Mouse (Mus musculus) left cerebral cortex, adult 8-10 months (tissue): ENCODE data around the gene Thbd. TPM values are rescaled to one million over a fixed set of nuclear protein-coding genes. Genes with fewer than 3 reads are reported as not detected.

Experiments
- DNase-seq, 2 experiments: peaks; one replicate each; pipeline ENCODE4 v3.0.0; 2022; ENCODE audit warnings: low spot score in 2 of 2
- total RNA-seq, 4 experiments: library from RNA; stranded (reverse); gene quantifications; 2 replicates each; pipeline ENCODE4 v1.2.4; 2022

Thbd gene
- 10 to 100 TPM in 2 of 4 experiments, 1 to 10 TPM in 2; 8.2 to 10.4 (median 9.9) TPM for total RNA-seq

GRCm38 (mm10) chr2:148407870-148408760 is at the start of gene Thbd:
Thbd (minus strand) TSS chr2:148408188.
- no peak for DNase-seq

DNA sequence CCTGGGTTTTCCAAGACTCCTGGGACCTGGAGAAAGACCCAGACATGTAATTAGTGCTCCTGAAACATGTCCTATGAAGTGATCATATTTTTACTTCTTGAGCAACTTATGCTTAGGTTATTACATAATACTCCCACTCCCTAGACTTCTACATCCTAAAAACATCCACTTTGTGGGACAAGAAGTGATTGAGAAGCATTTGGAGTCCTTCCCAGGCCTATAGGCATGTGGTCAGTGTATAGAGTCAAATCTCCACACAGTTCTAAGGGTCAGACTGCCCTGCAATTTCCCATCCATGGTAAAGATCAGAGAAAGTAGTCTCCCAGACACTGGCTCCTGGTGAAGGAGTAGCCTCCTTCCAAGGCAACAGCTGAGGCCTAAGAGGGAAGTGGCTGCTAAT is 47.4 kb upstream of the Thbd start:
- DNase-seq, result no peak

GRCm38 (mm10) chr2:148454014-148454542 is 46.1 kb upstream of the Thbd start:
- no peak for DNase-seq

- no peak for DNase-seq
Observed at GRCm38 (mm10) chr2:148453061-148453460, 45.1 kb upstream of the Thbd start.

GRCm38 (mm10) chr2:148451498-148451897 is 43.5 kb upstream of the Thbd start:
- no peak for DNase-seq

- DNase-seq, result no peak
Observed at GRCm38 (mm10) chr2:148450616-148451015, 42.6 kb upstream of the Thbd start.

- DNase-seq, result no peak
Observed at GRCm38 (mm10) chr2:148449659-148450058, 41.7 kb upstream of the Thbd start.

DNA sequence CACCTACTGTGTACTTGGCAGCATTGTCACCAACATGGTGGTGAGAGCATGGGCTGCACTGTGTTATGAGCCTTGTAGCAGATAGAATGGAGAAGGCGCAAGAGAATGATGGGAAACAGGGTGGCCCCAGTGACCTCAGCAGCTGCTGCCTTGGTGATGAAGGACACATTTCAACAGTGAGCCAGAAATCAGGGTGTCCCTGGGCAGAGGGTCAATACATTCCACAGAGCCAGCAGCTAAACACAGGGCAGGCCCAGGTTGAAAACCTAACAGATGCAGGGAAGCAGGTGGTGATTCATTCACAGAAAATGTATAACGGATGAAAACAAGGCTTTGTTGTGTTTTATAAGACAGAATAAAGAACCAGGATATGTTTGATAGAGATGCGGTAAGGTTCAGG is 38.5 kb upstream of the Thbd start:
- DNase-seq, result no peak

DNA sequence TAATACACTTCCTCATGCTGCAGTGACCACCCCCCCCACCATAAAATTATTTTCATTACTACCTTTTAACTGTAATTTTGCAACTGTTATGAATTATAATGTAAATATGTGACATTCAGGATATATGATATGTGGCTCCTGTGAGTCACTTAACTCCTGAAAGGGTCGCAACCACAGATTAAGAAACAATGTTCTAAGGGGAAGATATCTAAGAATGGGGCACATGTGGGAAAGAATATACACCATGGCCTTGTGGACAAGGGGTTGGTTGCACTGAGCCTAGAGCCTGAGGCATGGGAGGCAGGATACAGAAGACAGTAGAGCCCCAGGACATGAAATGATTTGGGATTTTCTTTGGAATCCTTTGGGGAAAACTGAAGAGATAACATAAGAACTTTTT is 37.6 kb upstream of the Thbd start:
- DNase-seq, result no peak

DNA sequence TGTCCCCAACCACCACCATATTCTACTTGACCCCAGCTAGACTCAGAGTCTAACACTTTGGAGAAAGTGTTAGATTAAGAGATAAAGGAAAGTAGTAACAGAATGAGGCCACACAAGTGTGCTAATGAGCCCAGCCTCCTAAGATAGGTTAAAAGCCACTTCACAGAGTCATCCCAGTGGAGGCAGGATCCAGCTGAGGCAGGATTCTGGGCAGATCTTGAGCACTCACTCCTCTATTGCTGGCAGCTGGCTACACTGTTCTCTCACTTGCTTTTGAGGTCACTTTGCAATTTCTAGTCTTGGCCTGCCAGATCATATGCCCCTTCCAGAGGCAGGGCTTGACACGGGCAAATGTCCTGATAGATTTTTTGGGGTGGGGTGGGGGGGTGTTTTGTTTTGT is 36.5 kb upstream of the Thbd start:
- no peak for DNase-seq

DNA sequence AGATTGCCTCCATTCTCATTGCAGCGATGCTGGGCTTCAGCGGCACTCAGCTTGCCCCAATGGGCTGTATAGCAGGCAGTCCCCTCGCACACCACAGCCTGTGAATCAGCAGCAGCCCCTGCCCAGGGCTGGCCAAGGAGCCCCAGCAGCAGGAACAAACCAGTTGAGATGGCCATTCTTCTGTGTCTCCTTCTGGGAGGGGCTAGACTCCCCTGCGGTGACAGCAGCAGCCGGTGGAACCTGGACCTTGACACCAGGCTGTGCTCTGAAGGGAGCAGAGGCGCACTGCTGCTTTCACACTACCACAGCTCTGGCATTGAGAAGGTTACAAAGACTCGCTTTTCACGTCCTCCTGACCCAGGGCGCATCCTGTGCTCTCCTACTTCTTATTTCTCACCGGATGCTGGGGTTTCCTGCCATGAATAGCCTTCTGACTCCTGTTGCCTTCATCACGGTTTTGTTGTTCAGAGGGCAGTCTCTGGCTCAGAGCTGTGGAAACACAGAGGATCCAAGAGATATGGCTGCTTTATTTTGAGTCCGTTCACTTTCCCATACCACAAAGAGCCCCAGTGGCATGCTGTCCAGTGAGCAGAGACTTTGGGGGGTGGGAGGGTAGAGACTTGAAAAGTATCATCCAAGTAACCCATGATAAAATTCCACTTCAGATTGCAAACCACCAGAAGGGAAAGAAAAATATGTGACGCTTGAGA is 35.4 kb upstream of the Thbd start, which contains the start of gene Cd93:
Gene Cd93, minus strand, starts transcription at position 315 of the 710 bp plus-strand sequence.
- DNase-seq, result no peak

DNA sequence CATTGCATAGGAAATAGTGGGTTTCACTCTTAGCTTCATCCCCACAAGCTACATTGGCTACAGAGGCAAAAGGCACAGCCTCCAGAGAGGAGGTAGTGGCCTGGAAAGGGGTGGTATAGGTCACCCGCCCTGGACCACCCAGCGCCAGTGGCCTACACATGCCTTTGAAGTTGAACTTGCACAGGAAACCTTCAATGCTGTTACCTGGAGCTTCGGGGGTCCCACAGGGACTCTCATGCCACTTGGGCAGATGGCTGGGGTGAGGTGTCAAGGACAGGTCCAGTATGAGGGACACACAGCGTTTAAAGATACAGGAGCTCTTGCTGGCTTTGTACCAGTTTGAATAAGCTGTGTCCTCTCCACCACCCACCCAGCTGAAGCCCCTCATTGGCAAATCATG is 34.7 kb upstream of the Thbd start:
- DNase-seq, result no peak

- no peak for DNase-seq
Observed at GRCm38 (mm10) chr2:148442172-148442571, 34.2 kb upstream of the Thbd start.

DNA sequence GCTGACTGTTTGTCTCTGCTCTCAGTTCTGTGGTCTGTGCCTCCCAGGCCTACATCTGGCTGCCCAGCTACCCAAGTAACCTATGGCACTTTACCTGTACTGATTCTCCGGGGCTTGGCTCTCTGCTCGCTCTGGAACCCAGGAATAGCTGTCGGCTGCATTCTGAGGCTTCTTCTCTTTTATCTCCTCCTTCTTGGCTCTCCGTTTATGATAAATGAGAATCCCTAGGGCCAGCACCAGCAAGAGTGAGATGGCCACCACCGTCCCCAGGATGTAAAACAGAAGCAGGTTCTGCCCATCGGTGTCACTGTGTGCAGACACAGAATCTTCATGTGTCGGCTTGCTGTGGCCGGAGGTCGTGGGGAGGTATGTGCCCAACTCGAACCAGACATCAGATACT is 33.4 kb upstream of the Thbd start:
- no peak for DNase-seq

GRCm38 (mm10) chr2:148439691-148440276 is 31.8 kb upstream of the Thbd start:
- DNase-seq, result no peak

DNA sequence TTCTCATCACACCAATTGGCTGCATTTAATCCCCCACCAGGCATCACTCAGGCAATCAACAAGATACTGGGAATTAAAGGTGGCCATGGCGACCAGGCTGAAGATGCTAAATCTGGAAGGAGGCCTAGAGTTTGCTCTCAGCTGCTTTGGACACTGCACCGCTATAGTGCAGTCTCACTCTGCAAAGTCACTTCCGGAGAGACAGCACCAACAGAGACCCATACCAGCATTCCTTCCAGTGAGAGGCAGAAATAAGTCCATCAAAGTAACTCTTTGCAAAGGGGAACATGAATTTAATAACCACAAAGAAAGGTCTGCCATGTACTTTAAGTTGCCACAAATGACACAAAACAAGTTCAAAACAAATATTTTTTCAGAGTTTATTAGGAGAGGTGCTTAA is 28.3 kb upstream of the Thbd start:
- DNase-seq, result no peak

- no peak for DNase-seq
Observed at GRCm38 (mm10) chr2:148432346-148432745, 24.4 kb upstream of the Thbd start.

- no peak for DNase-seq
Observed at GRCm38 (mm10) chr2:148430941-148431340, 23.0 kb upstream of the Thbd start.

DNA sequence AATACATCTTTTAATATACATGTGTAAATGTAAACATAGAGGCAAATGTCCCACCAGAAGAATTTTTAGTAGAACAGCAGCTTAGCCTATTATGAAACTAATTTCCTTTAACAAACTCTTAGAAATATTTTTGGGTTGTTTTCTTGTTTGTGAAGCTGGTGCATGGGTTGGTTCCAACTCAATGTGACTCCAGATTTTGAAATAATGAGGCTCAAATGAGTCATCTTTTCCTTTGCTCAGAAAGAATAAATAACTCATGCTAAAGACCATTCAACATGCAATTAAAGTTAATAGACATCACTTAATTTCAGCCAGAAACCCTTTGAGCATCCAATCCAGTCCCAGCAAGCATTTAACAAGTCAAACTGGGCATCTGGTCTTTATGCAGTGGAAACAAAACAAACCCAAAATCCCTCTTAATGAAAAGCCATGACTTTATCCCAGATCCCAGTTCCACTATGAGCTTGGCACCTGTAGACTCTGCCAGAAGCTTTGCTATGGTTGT is 21.1 kb upstream of the Thbd start:
- no peak for DNase-seq

- no peak for DNase-seq
Observed at GRCm38 (mm10) chr2:148428523-148428922, 20.5 kb upstream of the Thbd start.

GRCm38 (mm10) chr2:148427553-148427952 is 19.6 kb upstream of the Thbd start:
- no peak for DNase-seq
